Mouse (Mus musculus) myocyte (in vitro differentiated cells): Measurements from ENCODE around the gene Msrb3.

ENCODE experiments used
- CEBPB ChIP-seq: IDR thresholded peaks from 2 replicates; pipeline ENCODE4 v1.6.1; 2011; ENCODE audit warnings: mild to moderate bottlenecking, moderate library complexity; ENCODE audit not compliant: poor library complexity, insufficient read depth, severe bottlenecking
- MAX ChIP-seq: IDR thresholded peaks from one replicate; pipeline ENCODE4 v1.6.1; 2011; ENCODE audit warnings: low read depth, mild to moderate bottlenecking, control low read depth
- POLR2A ChIP-seq: IDR thresholded peaks from one replicate; pipeline ENCODE4 v1.6.1; 2011; ENCODE audit warnings: low read depth, mild to moderate bottlenecking, control low read depth, moderate library complexity; ENCODE audit not compliant: insufficient read length
- POLR2AphosphoS2 ChIP-seq: IDR thresholded peaks from one replicate; pipeline ENCODE4 v1.6.1; 2011; ENCODE audit warnings: low read depth, control low read depth; ENCODE audit not compliant: insufficient read length
- TCF12 ChIP-seq: IDR thresholded peaks from one replicate; pipeline ENCODE4 v1.6.1; 2011; ENCODE audit warnings: mild to moderate bottlenecking, control low read depth; ENCODE audit not compliant: poor library complexity, insufficient read depth, severe bottlenecking
- USF1 ChIP-seq: IDR thresholded peaks from one replicate; pipeline ENCODE4 v1.6.1; 2011; ENCODE audit warnings: low read depth, mild to moderate bottlenecking, control low read depth, moderate library complexity

- TF ChIP-seq CEBPB (no peak), POLR2A (no peak), MAX (no peak), USF1 (no peak), POLR2AphosphoS2 (no peak), TCF12 (no peak)
These were observed 131.5 kb downstream of the Msrb3 start for GRCm38 (mm10) chr10:120767418-120767817.
